Mouse (Mus musculus) MEL (cell line): Measurements from ENCODE around the gene Ttc34. TPM values are rescaled to one million over a fixed set of nuclear protein-coding genes. Genes with fewer than 3 reads are reported as not detected.

Experiments
- DNase-seq: peaks from one replicate; pipeline ENCODE4 v3.0.0; 2011; ENCODE audit warnings: low read depth, low spot score
- H3K27ac ChIP-seq: 2 replicates; pipeline ENCODE4 v1.5.1; 2012; ENCODE audit warnings: low read depth, mild to moderate bottlenecking, control low read depth, low read length, moderate library complexity; ENCODE audit not compliant: control insufficient read depth
- H3K27me3 ChIP-seq, 2 experiments: fragments of 150-350 bp in 1 of 2; sonication (generic) in 1 of 2; 2 replicates each; pipeline ENCODE4 v1.6.1; 2012; ENCODE audit warnings: low read length in 2 of 2, mild to moderate bottlenecking in 2 of 2, improper control_type of control experiment in 1 of 2, moderate library complexity in 1 of 2; ENCODE audit not compliant: insufficient read depth in 2 of 2, control insufficient read depth in 1 of 2
- H3K36me3 ChIP-seq, 2 experiments: 2 replicates each; pipeline ENCODE4 v1.6.1; 2012 to 2014; ENCODE audit warnings: low read length in 2 of 2, improper control_type of control experiment in 1 of 2, inconsistent platforms in 1 of 2, mild to moderate bottlenecking in 1 of 2; ENCODE audit not compliant: insufficient read depth in 2 of 2, control insufficient read depth in 1 of 2
- H3K4me1 ChIP-seq, 2 experiments: fragments of 150-350 bp in 1 of 2; sonication (generic) in 1 of 2; 2 replicates each; pipeline ENCODE4 v1.6.1; 2012; ENCODE audit warnings: low read length in 2 of 2, improper control_type of control experiment in 1 of 2, mild to moderate bottlenecking in 1 of 2; ENCODE audit not compliant: insufficient read depth in 2 of 2, control insufficient read depth in 1 of 2
- H3K4me3 ChIP-seq, 2 experiments: fragments of 150-350 bp in 1 of 2; sonication (generic) in 1 of 2; 2 replicates each; pipeline ENCODE4 v1.5.1; 2012; ENCODE audit warnings: low read depth in 2 of 2, low read length in 2 of 2, mild to moderate bottlenecking in 2 of 2, moderate library complexity in 2 of 2, control low read depth in 1 of 2, improper control_type of control experiment in 1 of 2; ENCODE audit not compliant: control insufficient read depth in 1 of 2, insufficient read depth in 1 of 2
- H3K79me2 ChIP-seq: 2 replicates; pipeline ENCODE4 v1.6.1; 2012; ENCODE audit warnings: mild to moderate bottlenecking, low read length, moderate library complexity; ENCODE audit not compliant: control insufficient read depth, poor library complexity, insufficient read depth
- H3K9ac ChIP-seq: 2 replicates; pipeline ENCODE4 v1.6.1; 2012; ENCODE audit warnings: low read depth, mild to moderate bottlenecking, control low read depth, low read length, moderate library complexity; ENCODE audit not compliant: control insufficient read depth, poor library complexity, severe bottlenecking
- H3K9me3 ChIP-seq: fragments of 150-350 bp; sonication (generic); replicated peaks from 2 replicates; pipeline ENCODE4 v1.6.1; 2012; ENCODE audit warnings: mild to moderate bottlenecking, low read length, improper control_type of control experiment, moderate library complexity; ENCODE audit not compliant: insufficient read depth
- CHD2 ChIP-seq: IDR thresholded peaks from 2 replicates; pipeline ENCODE4 v1.6.1; 2011; ENCODE audit warnings: low read length, improper control_type of control experiment
- E2F4 ChIP-seq: IDR thresholded peaks from 2 replicates; pipeline ENCODE4 v1.6.1; 2011; ENCODE audit warnings: low read depth, low read length, improper control_type of control experiment, borderline replicate concordance
- ETS1 ChIP-seq: IDR thresholded peaks from 2 replicates; pipeline ENCODE4 v1.6.1; 2012; ENCODE audit warnings: low read depth, mild to moderate bottlenecking, inconsistent platforms, low read length, improper control_type of control experiment, moderate library complexity
- GATA1 ChIP-seq: IDR thresholded peaks from 2 replicates; pipeline ENCODE4 v1.6.1; 2011; ENCODE audit warnings: low read depth, low read length, improper control_type of control experiment
- MAFK ChIP-seq: IDR thresholded peaks from 2 replicates; pipeline ENCODE4 v1.6.1; 2011; ENCODE audit warnings: low read depth, mild to moderate bottlenecking, low read length, improper control_type of control experiment, borderline replicate concordance
- MXI1 ChIP-seq: IDR thresholded peaks from 2 replicates; pipeline ENCODE4 v1.6.1; 2011; ENCODE audit warnings: mild to moderate bottlenecking, low read depth, low read length, improper control_type of control experiment
- MYC ChIP-seq: IDR thresholded peaks from 2 replicates; pipeline ENCODE4 v1.6.1; 2011; ENCODE audit warnings: low read depth, mild to moderate bottlenecking, low read length, improper control_type of control experiment, moderate library complexity
- NELFE ChIP-seq: IDR thresholded peaks from 2 replicates; pipeline ENCODE4 v1.6.1; 2011; ENCODE audit warnings: low read depth, low read length, improper control_type of control experiment
- NRF1 ChIP-seq: IDR thresholded peaks from 2 replicates; pipeline ENCODE4 v1.6.1; 2014; ENCODE audit warnings: low read depth, mild to moderate bottlenecking, inconsistent platforms, low read length, improper control_type of control experiment, moderate library complexity; ENCODE audit not compliant: poor library complexity, insufficient read depth, severe bottlenecking
- POLR2A ChIP-seq, 2 experiments: IDR thresholded peaks; 2 replicates each; pipeline ENCODE4 v1.6.1; 2011 to 2012; ENCODE audit warnings: low read length in 2 of 2, mild to moderate bottlenecking in 2 of 2, control low read depth in 1 of 2, improper control_type of control experiment in 1 of 2, low read depth in 1 of 2, moderate library complexity in 1 of 2; ENCODE audit not compliant: control insufficient read depth in 1 of 2, insufficient read depth in 1 of 2, poor library complexity in 1 of 2
- RCOR1 ChIP-seq: IDR thresholded peaks from 2 replicates; pipeline ENCODE4 v1.6.1; 2012; ENCODE audit warnings: low read depth, mild to moderate bottlenecking, inconsistent platforms, low read length, improper control_type of control experiment
- SIN3A ChIP-seq: IDR thresholded peaks from 2 replicates; pipeline ENCODE4 v1.6.1; 2012; ENCODE audit warnings: low read length, improper control_type of control experiment, inconsistent platforms
- TBP ChIP-seq: IDR thresholded peaks from 2 replicates; pipeline ENCODE4 v1.8.0; 2011; ENCODE audit warnings: low read depth, low read length, improper control_type of control experiment
- UBTF ChIP-seq: IDR thresholded peaks from 2 replicates; pipeline ENCODE4 v1.6.1; 2012; ENCODE audit warnings: low read depth, mild to moderate bottlenecking, inconsistent platforms, low read length, improper control_type of control experiment, moderate library complexity, borderline replicate concordance; ENCODE audit not compliant: insufficient read depth
- USF2 ChIP-seq, 2 experiments: IDR thresholded peaks; 2 replicates each; pipeline ENCODE4 v1.6.1; 2011 to 2012; ENCODE audit warnings: improper control_type of control experiment in 2 of 2, low read length in 2 of 2, borderline replicate concordance in 1 of 2, inconsistent platforms in 1 of 2, low read depth in 1 of 2, mild to moderate bottlenecking in 1 of 2; ENCODE audit not compliant: insufficient read depth in 1 of 2
- polyA plus RNA-seq, 2 experiments: library from polyadenylated mRNA; stranded (reverse) in 1 of 2; unstranded in 1 of 2; fragments of >175 nt in 1 of 2; fragments of >200 nt in 1 of 2; gene quantifications; 2 replicates each; pipeline versions ENCODE4 v1.2.1 to v1.2.4; 2012; ENCODE audit warnings: low replicate concordance in 2 of 2, low read depth in 1 of 2; ENCODE audit not compliant: insufficient read length in 2 of 2, insufficient read depth in 1 of 2, missing spikeins in 1 of 2
- total RNA-seq: library from RNA; depleted of rRNA; stranded (reverse); fragments of 300-350 nt; gene quantifications from 2 replicates; pipeline ENCODE4 v1.2.3, GENCODE M21; 2012

The Ttc34 gene
- total and polyA plus RNA-seq, 3 experiments, result not detected

DNA sequence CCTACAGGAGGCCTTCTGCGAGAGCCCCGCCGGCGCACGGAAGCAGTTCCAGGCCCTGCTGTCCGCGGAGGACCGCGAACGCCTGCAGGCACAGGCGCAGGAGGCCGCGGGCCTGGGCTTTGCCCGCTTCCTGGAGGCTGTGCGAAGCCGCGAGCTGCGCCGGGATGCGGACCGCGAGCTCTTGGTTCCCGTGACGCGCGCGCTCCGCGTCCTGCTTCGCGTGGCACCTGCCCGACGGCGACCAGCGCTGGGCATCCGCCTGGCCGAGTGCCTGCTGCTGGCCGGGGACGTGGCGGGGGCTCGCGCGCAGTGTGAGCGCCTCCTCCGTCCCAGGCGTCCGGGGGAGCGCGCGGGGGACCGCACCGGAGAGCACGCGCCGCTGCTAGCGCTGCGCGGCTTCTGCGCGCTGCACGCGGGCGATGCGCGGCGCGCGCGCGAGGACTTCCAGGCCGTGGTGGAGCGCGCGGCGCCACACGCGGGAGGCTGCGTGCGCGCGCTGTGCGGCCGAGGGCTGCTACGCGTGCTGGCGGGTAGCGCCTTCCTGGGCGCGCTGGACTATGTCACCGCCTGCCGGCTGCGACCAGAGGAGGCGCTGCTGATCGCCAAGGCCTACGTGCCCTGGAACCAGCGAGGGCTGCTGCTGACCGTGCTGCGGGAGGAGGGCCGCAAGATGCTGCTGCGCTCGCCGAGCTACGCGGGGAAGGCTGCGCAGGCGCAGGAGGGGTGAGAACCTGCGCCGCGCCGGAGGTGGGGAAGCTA is 18.6 kb downstream of the Ttc34 start:
- no peak overlapping the region for H3K27ac ChIP-seq
- H3K79me2 ChIP-seq, result no peaks in the 10 kb centered on the region
- no peaks in the 10 kb centered on the region for H3K36me3 ChIP-seq
- H3K27me3 ChIP-seq, result no peaks in the 10 kb centered on the region
- no peaks in the 10 kb centered on the region for H3K9me3 ChIP-seq
- no peak for DNase-seq
- H3K4me1 ChIP-seq, result no peaks in the 10 kb centered on the region
- H3K9ac ChIP-seq, result no peak overlapping the region
- TF ChIP-seq RCOR1 (no peak), TBP (no peak), UBTF (no peak), SIN3A (no peak), POLR2A (IDR thresholded peaks at IDR 0.05; ENCODE audit: control insufficient read depth in 1 of 2, insufficient read depth in 1 of 2, low read depth in 1 of 2, low read length in 2 of 2, poor library complexity in 1 of 2) (no peak), GATA1 (no peak), NELFE (no peak), MYC (no peak), ETS1 (no peak), MAFK (no peak)
- no peak overlapping the region for H3K4me3 ChIP-seq

DNA sequence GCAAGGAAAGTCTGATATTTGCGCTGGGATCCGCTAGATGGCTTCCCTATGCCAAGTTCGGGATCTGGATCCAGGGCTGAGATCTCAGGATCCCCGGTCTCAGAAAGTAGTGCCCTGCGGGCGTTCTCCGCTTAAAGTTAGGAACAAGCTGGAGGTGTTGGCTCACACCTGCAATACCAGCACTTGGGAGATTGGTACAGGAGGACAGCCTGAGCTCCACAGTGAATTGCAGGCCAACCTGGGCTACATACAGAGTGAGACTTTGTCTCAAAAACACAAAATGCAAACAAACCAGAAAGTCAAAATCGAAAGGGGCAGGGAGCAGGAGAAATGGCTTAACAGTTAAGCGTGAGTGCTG is 19.2 kb downstream of the Ttc34 start:
- no peak for TF ChIP-seq SIN3A
- Histone ChIP-seq H3K9ac (no peak overlapping the region), H3K36me3 (no peaks in the 10 kb centered on the region), H3K79me2 (no peaks in the 10 kb centered on the region), H3K9me3 (no peaks in the 10 kb centered on the region), H3K27me3 (no peaks in the 10 kb centered on the region), H3K27ac (no peak overlapping the region), H3K4me3 (no peak overlapping the region), H3K4me1 (no peaks in the 10 kb centered on the region)
- no peak for DNase-seq

DNA sequence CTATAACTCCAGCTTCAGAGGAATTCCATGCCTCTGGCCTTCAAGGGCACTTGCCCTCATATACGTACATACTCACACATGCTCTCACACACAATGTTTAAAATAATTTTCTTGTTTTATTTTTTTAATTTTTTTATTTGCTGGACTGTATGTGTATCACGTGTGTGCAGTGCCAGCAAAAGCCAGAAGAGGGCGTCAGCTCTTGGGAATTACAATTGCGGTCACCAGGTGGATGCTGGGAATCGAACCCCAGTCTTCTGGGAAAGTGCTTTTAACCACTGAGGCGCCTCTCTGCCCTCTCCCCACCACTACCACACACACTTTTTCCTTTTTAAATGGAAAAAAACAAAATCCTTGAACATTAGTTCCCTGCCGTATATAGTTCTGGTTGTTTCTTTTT is 19.6 kb downstream of the Ttc34 start:
- H3K27ac ChIP-seq, result no peak overlapping the region
- no peaks in the 10 kb centered on the region; a peak in 1 of 4 replicates for H3K27me3 ChIP-seq
- DNase-seq, result no peak
- H3K9me3 ChIP-seq, result no peaks in the 10 kb centered on the region
- no peak overlapping the region for H3K4me3 ChIP-seq
- TF ChIP-seq E2F4 (no peak), MXI1 (no peak), POLR2A (IDR thresholded peaks at IDR 0.05; ENCODE audit: control insufficient read depth in 1 of 2, insufficient read depth in 1 of 2, low read depth in 1 of 2, low read length in 2 of 2, poor library complexity in 1 of 2) (no peak), USF2 (IDR thresholded peaks at IDR 0.05; ENCODE audit: borderline replicate concordance in 1 of 2, insufficient read depth in 1 of 2, low read depth in 1 of 2, low read length in 2 of 2) (no peak), NRF1 (no peak), CHD2 (no peak), MAFK (no peak)
- no peaks in the 10 kb centered on the region for H3K79me2 ChIP-seq
- no peak overlapping the region for H3K9ac ChIP-seq
- no peaks in the 10 kb centered on the region for H3K4me1 ChIP-seq
- H3K36me3 ChIP-seq, result no peaks in the 10 kb centered on the region
